Mouse (Mus musculus): ENCODE measurements around the gene S1pr1. TPM values are rescaled to one million over a fixed set of nuclear protein-coding genes. Genes with fewer than 3 reads are reported as not detected.

S1pr1 gene
- polyA plus RNA-seq, 1 experiment from 2014 or later = 10.4 TPM

GRCm38 (mm10) chr3:115673663-115674157 lies 41.2 kb downstream of the S1pr1 start:
- no peaks in the 10 kb centered on the region for H3K27me3 ChIP-seq (ENCODE audit: control insufficient read depth, insufficient read depth, low read length)
- no peaks in the 10 kb centered on the region for H3K4me1 ChIP-seq (ENCODE audit: control insufficient read depth, insufficient read depth, low read length)
- ATAC-seq (ENCODE audit: low FRiP score, low TSS enrichment) = no peak
- H3K4me2 ChIP-seq (replicated peaks; ENCODE audit: low read depth, low read length) = no peak overlapping the region
- H3K27ac ChIP-seq (ENCODE audit: low read depth, low read length) = no peak overlapping the region
- WGBS = 43% methylated on average over 13 of the region's 13 CpGs
- H3K36me3 ChIP-seq (ENCODE audit: control insufficient read depth, insufficient read depth, low read length) = no peaks in the 10 kb centered on the region
- no peak overlapping the region for H3K9ac ChIP-seq (ENCODE audit: low read depth, low read length)
- H3K4me3 ChIP-seq (ENCODE audit: low read length) = no peak overlapping the region
- H3K9me3 ChIP-seq (ENCODE audit: control insufficient read depth, low read length) = no peaks in the 10 kb centered on the region

- Histone ChIP-seq H3K4me1 (ENCODE audit: control insufficient read depth, insufficient read depth, low read length) (no peaks in the 10 kb centered on the region), H3K9me3 (ENCODE audit: control insufficient read depth, low read length) (no peaks in the 10 kb centered on the region), H3K9ac (ENCODE audit: low read depth, low read length) (no peak overlapping the region), H3K27ac (ENCODE audit: low read depth, low read length) (no peak overlapping the region), H3K36me3 (ENCODE audit: control insufficient read depth, insufficient read depth, low read length) (no peaks in the 10 kb centered on the region), H3K27me3 (ENCODE audit: control insufficient read depth, insufficient read depth, low read length) (no peaks in the 10 kb centered on the region), H3K4me2 (replicated peaks; ENCODE audit: low read depth, low read length) (no peak overlapping the region), H3K4me3 (ENCODE audit: low read length) (no peak overlapping the region)
- ATAC-seq (ENCODE audit: low FRiP score, low TSS enrichment) = no peak
- 68% methylated on average over 9 of the region's 9 CpGs for WGBS
Observed at GRCm38 (mm10) chr3:115672965-115673662, 41.8 kb downstream of the S1pr1 start.

GRCm38 (mm10) chr3:115669230-115669629 lies 45.6 kb downstream of the S1pr1 start:
- H3K36me3 ChIP-seq (ENCODE audit: control insufficient read depth, insufficient read depth, low read length) = no peaks in the 10 kb centered on the region
- H3K4me1 ChIP-seq (ENCODE audit: control insufficient read depth, insufficient read depth, low read length) = no peaks in the 10 kb centered on the region
- no peak overlapping the region for H3K4me2 ChIP-seq (replicated peaks; ENCODE audit: low read depth, low read length)
- no peaks in the 10 kb centered on the region for H3K9me3 ChIP-seq (ENCODE audit: control insufficient read depth, low read length)
- ATAC-seq (ENCODE audit: low FRiP score, low TSS enrichment) = no peak
- WGBS = 87% methylated on average over 1 of the region's 1 CpGs
- no peak overlapping the region for H3K4me3 ChIP-seq (ENCODE audit: low read length)
- no peak overlapping the region for H3K9ac ChIP-seq (ENCODE audit: low read depth, low read length)
- H3K27ac ChIP-seq (ENCODE audit: low read depth, low read length) = no peak overlapping the region
- no peaks in the 10 kb centered on the region for H3K27me3 ChIP-seq (ENCODE audit: control insufficient read depth, insufficient read depth, low read length)

- H3K9me3 ChIP-seq (ENCODE audit: control insufficient read depth, low read length) = no peaks in the 10 kb centered on the region
- H3K4me2 ChIP-seq (replicated peaks; ENCODE audit: low read depth, low read length) = no peak overlapping the region
- H3K4me3 ChIP-seq (ENCODE audit: low read length) = no peak overlapping the region
- no peak overlapping the region for H3K9ac ChIP-seq (ENCODE audit: low read depth, low read length)
- no peak for ATAC-seq (ENCODE audit: low FRiP score, low TSS enrichment)
- WGBS = 84% methylated on average over 2 of the region's 2 CpGs
- H3K36me3 ChIP-seq (ENCODE audit: control insufficient read depth, insufficient read depth, low read length) = no peaks in the 10 kb centered on the region
- H3K27me3 ChIP-seq (ENCODE audit: control insufficient read depth, insufficient read depth, low read length) = no peaks in the 10 kb centered on the region
- no peak overlapping the region for H3K27ac ChIP-seq (ENCODE audit: low read depth, low read length)
- no peaks in the 10 kb centered on the region for H3K4me1 ChIP-seq (ENCODE audit: control insufficient read depth, insufficient read depth, low read length)
Observed at GRCm38 (mm10) chr3:115667182-115667581, 47.7 kb downstream of the S1pr1 start.

- Histone ChIP-seq H3K27me3 (ENCODE audit: control insufficient read depth, insufficient read depth, low read length) (no peaks in the 10 kb centered on the region), H3K4me1 (ENCODE audit: control insufficient read depth, insufficient read depth, low read length) (no peaks in the 10 kb centered on the region), H3K36me3 (ENCODE audit: control insufficient read depth, insufficient read depth, low read length) (no peaks in the 10 kb centered on the region), H3K4me2 (replicated peaks; ENCODE audit: low read depth, low read length) (no peak overlapping the region), H3K4me3 (ENCODE audit: low read length) (no peak overlapping the region), H3K9ac (ENCODE audit: low read depth, low read length) (no peak overlapping the region), H3K27ac (ENCODE audit: low read depth, low read length) (no peak overlapping the region), H3K9me3 (ENCODE audit: control insufficient read depth, low read length) (no peaks in the 10 kb centered on the region)
- WGBS = 54% methylated on average over 8 of the region's 8 CpGs
- no peak for ATAC-seq (ENCODE audit: low FRiP score, low TSS enrichment)
Observed at GRCm38 (mm10) chr3:115666547-115666946, 48.3 kb downstream of the S1pr1 start.

- H3K4me1 ChIP-seq (ENCODE audit: control insufficient read depth, insufficient read depth, low read length) = no peaks in the 10 kb centered on the region
- H3K27me3 ChIP-seq (ENCODE audit: control insufficient read depth, insufficient read depth, low read length) = no peaks in the 10 kb centered on the region
- no peaks in the 10 kb centered on the region for H3K36me3 ChIP-seq (ENCODE audit: control insufficient read depth, insufficient read depth, low read length)
- WGBS = 45% methylated on average over 3 of the region's 3 CpGs
- no peak for ATAC-seq (ENCODE audit: low FRiP score, low TSS enrichment)
- no peak overlapping the region for H3K9ac ChIP-seq (ENCODE audit: low read depth, low read length)
- no peak overlapping the region for H3K4me2 ChIP-seq (replicated peaks; ENCODE audit: low read depth, low read length)
- no peaks in the 10 kb centered on the region for H3K9me3 ChIP-seq (ENCODE audit: control insufficient read depth, low read length)
- H3K27ac ChIP-seq (ENCODE audit: low read depth, low read length) = no peak overlapping the region
- H3K4me3 ChIP-seq (ENCODE audit: low read length) = no peak overlapping the region
Observed at GRCm38 (mm10) chr3:115664497-115664896, 50.4 kb downstream of the S1pr1 start.

GRCm38 (mm10) chr3:115660701-115661460 lies 54.0 kb downstream of the S1pr1 start:
- Histone ChIP-seq H3K4me2 (replicated peaks; ENCODE audit: low read depth, low read length) (no peak overlapping the region), H3K4me3 (ENCODE audit: low read length) (no peak overlapping the region), H3K9me3 (ENCODE audit: control insufficient read depth, low read length) (no peaks in the 10 kb centered on the region), H3K27me3 (ENCODE audit: control insufficient read depth, insufficient read depth, low read length) (no peaks in the 10 kb centered on the region), H3K27ac (ENCODE audit: low read depth, low read length) (no peak overlapping the region), H3K9ac (ENCODE audit: low read depth, low read length) (no peak overlapping the region), H3K4me1 (ENCODE audit: control insufficient read depth, insufficient read depth, low read length) (no peaks in the 10 kb centered on the region), H3K36me3 (ENCODE audit: control insufficient read depth, insufficient read depth, low read length) (no peaks in the 10 kb centered on the region)
- whole genome bisulfite sequencing = 48% methylated on average over 9 of the region's 9 CpGs
- ATAC-seq (ENCODE audit: low FRiP score, low TSS enrichment) = peak; percentile 89

Data from kidney, embryonic 14.5 days (tissue).